ENCODE assay signal across 15 mouse cellular contexts in the genomic region with DNA sequence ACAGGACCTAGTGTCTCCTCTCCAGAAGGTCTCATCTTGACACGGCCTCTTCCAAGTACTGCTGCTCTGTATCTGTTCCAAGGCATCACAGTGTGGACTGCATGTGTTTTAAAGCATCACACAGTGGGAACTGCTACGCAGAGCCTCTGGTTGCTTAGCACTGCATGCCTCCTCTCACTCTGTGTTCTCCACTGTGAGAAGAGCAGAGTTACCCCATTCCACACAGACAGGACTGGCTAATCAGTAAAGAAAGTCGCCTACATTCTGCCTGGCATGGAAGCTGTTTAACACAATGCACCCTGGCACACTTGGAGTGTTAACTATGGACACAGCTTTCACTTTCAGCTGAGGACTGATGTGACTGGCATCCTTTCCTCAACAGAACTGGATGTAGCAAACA.
"Had no signal": no experiment of that assay in that cellular context is flagged by ENCODE, and none has a peak within 500 bp of the region (broad histone marks: within the 10 kb centered on the region; RNA-seq: fewer than 3 reads in every experiment).

No protein-coding gene starts in this region.

- DNase-seq: lung, adult 18-20 months; lung, embryonic 14.5 days; lung, postnatal 10 days; lung, postnatal 4 days; midbrain, embryonic 14.5 days; right cerebral cortex, postnatal 14 days; thymus, adult 2 months; thymus, postnatal 25 days; thymus, postnatal 4 days had no signal

- H3K4me3 ChIP-seq: midbrain, embryonic 10.5 days; midbrain, embryonic 12.5 days; neural tube, embryonic 12.5 days; stomach, embryonic 15.5 days had no signal

- H3K9ac ChIP-seq: lung, embryonic 14.5 days; midbrain, embryonic 12.5 days; neural tube, embryonic 12.5 days; stomach, embryonic 15.5 days had no signal

- H3K4me2 ChIP-seq: lung, embryonic 14.5 days; midbrain, embryonic 12.5 days; neural tube, embryonic 12.5 days; stomach, embryonic 15.5 days had no signal

- ATAC-seq: midbrain, embryonic 16.5 days had no signal

- H3K27me3 ChIP-seq: midbrain, embryonic 12.5 days; neural tube, embryonic 12.5 days; stomach, embryonic 15.5 days had no signal

- H3K27ac ChIP-seq: midbrain, embryonic 10.5 days; midbrain, embryonic 12.5 days; neural tube, embryonic 12.5 days; stomach, embryonic 15.5 days; stomach, postnatal 0 days had no signal

- H3K9me3 ChIP-seq: midbrain, embryonic 10.5 days; midbrain, embryonic 12.5 days; neural tube, embryonic 12.5 days; stomach, embryonic 15.5 days had no signal

- H3K4me1 ChIP-seq: stomach, embryonic 15.5 days had no signal
